Mouse (Mus musculus): Measurements from ENCODE around the gene Carhsp1. TPM values are rescaled to one million over a fixed set of nuclear protein-coding genes. Genes with fewer than 3 reads are reported as not detected.

The Carhsp1 gene
- total and polyA plus RNA-seq, 3 experiments = 19.5 to 28.0 TPM; not detected in 1

GRCm38 (mm10) chr16:8686871-8687535 is 15.0 kb upstream of the Carhsp1 start:
- DNase-seq (ENCODE audit: low read depth, low spot score) = peak; percentile 74
- H3K9ac ChIP-seq (ENCODE audit: control insufficient read depth, low read depth, low read length, poor library complexity, severe bottlenecking) = peak overlapping the region; percentile 38
- TF ChIP-seq ZMIZ1 (IDR thresholded peaks at IDR 0.05; ENCODE audit: low read depth, low read length) (no peak), UBTF (IDR thresholded peaks at IDR 0.05; ENCODE audit: borderline replicate concordance, insufficient read depth, low read depth, low read length) (no peak), MYC (IDR thresholded peaks at IDR 0.05; ENCODE audit: low read depth, low read length) (no peak), KAT2A (conservative IDR thresholded peaks at IDR 0.05; ENCODE audit: low read depth, low read length) (no peak), POLR2AphosphoS5 (IDR thresholded peaks at IDR 0.05; ENCODE audit: borderline replicate concordance, low read depth, low read length) (no peak), TAL1 (IDR thresholded peaks at IDR 0.05; ENCODE audit: low read length) (peak; percentile 69), USF2 (IDR thresholded peaks at IDR 0.05; ENCODE audit: borderline replicate concordance in 1 of 2, insufficient read depth in 1 of 2, low read depth in 1 of 2, low read length in 2 of 2) (no peak), TBP (IDR thresholded peaks at IDR 0.05; ENCODE audit: low read depth, low read length) (no peak), ZNF384 (IDR thresholded peaks at IDR 0.05; ENCODE audit: low read depth, low read length) (no peak), NRF1 (IDR thresholded peaks at IDR 0.05; ENCODE audit: insufficient read depth, low read depth, low read length, poor library complexity, severe bottlenecking) (no peak), POLR2AphosphoS2 (IDR thresholded peaks at IDR 0.05; ENCODE audit: low read length) (peak; percentile 64; the same call in 1 of the 2 replicates), MAX (IDR thresholded peaks at IDR 0.05; ENCODE audit: low read length) (no peak), GATA1 (IDR thresholded peaks at IDR 0.05; ENCODE audit: low read depth, low read length) (peak; percentile 84), RCOR1 (IDR thresholded peaks at IDR 0.05; ENCODE audit: low read depth, low read length) (0 out of 2 replicates have a peak, but pooled peaks have one; percentile 38), JUND (IDR thresholded peaks at IDR 0.05; ENCODE audit: low read depth, low read length) (no peak), CHD2 (IDR thresholded peaks at IDR 0.05; ENCODE audit: low read length) (no peak), MYB (IDR thresholded peaks at IDR 0.05; ENCODE audit: low read depth, low read length) (no peak), CTCF (IDR thresholded peaks at IDR 0.05 in 2 of 3, conservative IDR thresholded peaks at IDR 0.05 in 1 of 3; ENCODE audit: control insufficient read depth in 1 of 3, insufficient read depth in 1 of 3, low read depth in 2 of 3, low read length in 3 of 3, poor library complexity in 1 of 3, severe bottlenecking in 1 of 3) (no peak), TCF12 (IDR thresholded peaks at IDR 0.05; ENCODE audit: low read depth, low read length) (peak; percentile 91), MEF2A (IDR thresholded peaks at IDR 0.05; ENCODE audit: extremely low read depth, insufficient replicate concordance, low read depth, low read length, poor library complexity, severe bottlenecking) (no peak), CHD1 (IDR thresholded peaks at IDR 0.05; ENCODE audit: low read depth, low read length) (no peak), MAFK (IDR thresholded peaks at IDR 0.05; ENCODE audit: borderline replicate concordance, low read depth, low read length) (no peak), SMC3 (IDR thresholded peaks at IDR 0.05; ENCODE audit: low read depth, low read length) (no peak), RAD21 (IDR thresholded peaks at IDR 0.05; ENCODE audit: low read depth, low read length) (no peak), ETS1 (IDR thresholded peaks at IDR 0.05; ENCODE audit: low read depth, low read length) (peak; percentile 53; the same call in 1 of the 2 replicates), EP300 (IDR thresholded peaks at IDR 0.05; ENCODE audit: low read depth in 1 of 2, low read length in 2 of 2) (peak; percentile 75 to 89), SIN3A (IDR thresholded peaks at IDR 0.05; ENCODE audit: low read length) (peak; percentile 58), GABPA (IDR thresholded peaks at IDR 0.05; ENCODE audit: low read depth, low read length) (no peak), POLR2A (IDR thresholded peaks at IDR 0.05; ENCODE audit: control insufficient read depth in 1 of 2, insufficient read depth in 1 of 2, low read depth in 1 of 2, low read length in 2 of 2, poor library complexity in 1 of 2) (peak in 1 of 2 experiments; percentile 12; a peak in 1 of 4 replicates), E2F4 (IDR thresholded peaks at IDR 0.05; ENCODE audit: borderline replicate concordance, low read depth, low read length) (no peak), MXI1 (IDR thresholded peaks at IDR 0.05; ENCODE audit: low read depth, low read length) (peak; percentile 30; the same call in 1 of the 2 replicates), MAZ (IDR thresholded peaks at IDR 0.05; ENCODE audit: low read depth, low read length) (peak; percentile 33; the same call in 1 of the 2 replicates), ZKSCAN1 (IDR thresholded peaks at IDR 0.05; ENCODE audit: low read depth, low read length) (no peak), BHLHE40 (IDR thresholded peaks at IDR 0.05; ENCODE audit: borderline replicate concordance, low read depth, low read length) (0 out of 2 replicates have a peak, but pooled peaks have one; percentile 8), USF1 (IDR thresholded peaks at IDR 0.05; ENCODE audit: low read depth, low read length) (no peak), HCFC1 (IDR thresholded peaks at IDR 0.05; ENCODE audit: low read depth, low read length) (no peak)

More at GRCm38 (mm10) chr16:8686871-8687535, 15.0 kb upstream of the Carhsp1 start:
- no peaks in the 10 kb centered on the region for H3K9me3 ChIP-seq (replicated peaks; ENCODE audit: insufficient read depth, low read length)
- H3K4me1 ChIP-seq (ENCODE audit: control insufficient read depth in 1 of 2, insufficient read depth in 2 of 2, low read length in 2 of 2) = peaks cover 0 to 16% of the 10 kb centered on the region in 2 experiments; a peak in 2 of 4 replicates
- no peaks in the 10 kb centered on the region for H3K79me2 ChIP-seq (ENCODE audit: control insufficient read depth, insufficient read depth, low read length, poor library complexity)
- peaks cover 7 to 11% of the 10 kb centered on the region in 2 experiments; a peak in 3 of 4 replicates for H3K36me3 ChIP-seq (ENCODE audit: control insufficient read depth in 1 of 2, insufficient read depth in 2 of 2, low read length in 2 of 2)
- no peak overlapping the region for H3K4me3 ChIP-seq (ENCODE audit: control insufficient read depth in 1 of 2, insufficient read depth in 1 of 2, low read depth in 2 of 2, low read length in 2 of 2)
- peak overlapping the region; percentile 51 for H3K27ac ChIP-seq (ENCODE audit: control insufficient read depth, low read depth, low read length)
- no peaks in the 10 kb centered on the region for H3K27me3 ChIP-seq (ENCODE audit: control insufficient read depth in 1 of 2, insufficient read depth in 2 of 2, low read length in 2 of 2)

All from MEL (cell line).